In the genomic region with DNA sequence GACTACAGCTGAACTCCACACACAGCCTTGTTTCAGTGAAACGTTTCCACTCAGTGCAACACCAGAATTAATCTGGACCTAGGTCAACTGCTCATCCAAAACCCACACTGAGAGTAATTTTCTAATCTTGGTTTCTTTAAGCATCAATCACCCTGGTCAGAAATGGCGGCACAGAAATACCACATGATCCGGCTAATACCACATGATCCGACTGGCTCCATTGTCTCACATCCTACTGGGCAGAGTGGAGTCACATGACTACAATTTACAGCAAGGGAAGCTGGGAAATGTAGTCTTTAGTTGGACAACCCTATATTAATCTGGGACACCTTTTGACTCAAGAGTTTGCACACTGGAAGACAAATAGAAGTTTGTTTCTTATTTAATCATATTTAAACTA, we compare ENCODE assay signal across 17 mouse cellular contexts.
DNase-seq lines count a peak whose midpoint lies in the region; ATAC-seq and TF ChIP-seq lines count a peak whose summit lies in the region.
"Had no signal": no experiment of that assay in that cellular context is flagged by ENCODE, and none has a peak within 500 bp of the region (broad histone marks: within the 10 kb centered on the region; RNA-seq: fewer than 3 reads in every experiment).

No protein-coding gene starts in this region.

- no peak overlapping the region for H3K4me2 ChIP-seq in forebrain, embryonic 14.5 days (ENCODE audit: low read length)
- H3K4me2 ChIP-seq in midbrain, embryonic 13.5 days (replicated peaks), result no peak overlapping the region
- H3K4me2 ChIP-seq in liver, postnatal 0 days (ENCODE audit: low read depth, low read length), result no peak overlapping the region
- H3K4me2 ChIP-seq: kidney, embryonic 15.5 days; liver, embryonic 12.5 days had no signal

- no peak overlapping the region for H3K4me3 ChIP-seq in C2C12 (ENCODE audit: insufficient read depth, poor library complexity, severe bottlenecking)
- no peak overlapping the region for H3K4me3 ChIP-seq in forebrain, embryonic 14.5 days (ENCODE audit: low read depth, low read length)
- no peak overlapping the region for H3K4me3 ChIP-seq in midbrain, embryonic 13.5 days (replicated peaks)
- no peak overlapping the region for H3K4me3 ChIP-seq in liver, postnatal 0 days (ENCODE audit: low read depth, low read length)
- H3K4me3 ChIP-seq: kidney, embryonic 15.5 days; left cerebral cortex, adult 2 months; liver, embryonic 12.5 days had no signal

- H3K79me3 ChIP-seq in C2C12 (ENCODE audit: low read depth), result no peaks in the 10 kb centered on the region

- no peak for TF ChIP-seq CTCF in C2C12 (IDR thresholded peaks at IDR 0.05; ENCODE audit: control insufficient read depth, insufficient read depth, insufficient read length)
- TF ChIP-seq CTCF in liver, postnatal 0 days (IDR thresholded peaks at IDR 0.05; ENCODE audit: low read depth), result no peak

- WGBS in forebrain, embryonic 14.5 days, result 77% methylated on average over 4 of the region's 4 CpGs
- WGBS in midbrain, embryonic 13.5 days, result 71% methylated on average over 4 of the region's 4 CpGs
- 83% methylated on average over 4 of the region's 4 CpGs for WGBS in liver, postnatal 0 days (ENCODE audit: insufficient replicate concordance)

- TF ChIP-seq EP300 in liver, postnatal 0 days (IDR thresholded peaks at IDR 0.05; ENCODE audit: low read depth), result no peak

- H3K27me3 ChIP-seq in C2C12 (ENCODE audit: control insufficient read depth, insufficient read depth, insufficient read length), result no peaks in the 10 kb centered on the region
- H3K27me3 ChIP-seq in forebrain, embryonic 14.5 days (replicated peaks; ENCODE audit: control insufficient read depth, insufficient read depth, low read length), result no peaks in the 10 kb centered on the region
- no peaks in the 10 kb centered on the region for H3K27me3 ChIP-seq in midbrain, embryonic 13.5 days
- no peaks in the 10 kb centered on the region for H3K27me3 ChIP-seq in liver, postnatal 0 days (ENCODE audit: insufficient read depth, low read length)
- H3K27me3 ChIP-seq: liver, embryonic 12.5 days had no signal

- H3K4me1 ChIP-seq in forebrain, embryonic 14.5 days (ENCODE audit: control insufficient read depth, insufficient read depth, low read length), result no peaks in the 10 kb centered on the region; the same call in 1 of the 2 replicates
- H3K4me1 ChIP-seq in midbrain, embryonic 13.5 days (replicated peaks), result no peaks in the 10 kb centered on the region
- no peaks in the 10 kb centered on the region for H3K4me1 ChIP-seq in liver, postnatal 0 days (ENCODE audit: insufficient read depth)
- H3K4me1 ChIP-seq: kidney, embryonic 15.5 days; liver, embryonic 12.5 days had no signal

- no peak overlapping the region for H3K27ac ChIP-seq in forebrain, embryonic 14.5 days (ENCODE audit: low read depth, low read length)
- H3K27ac ChIP-seq in midbrain, embryonic 13.5 days, result no peak overlapping the region
- H3K27ac ChIP-seq in liver, postnatal 0 days (ENCODE audit: low read depth), result no peak overlapping the region
- H3K27ac ChIP-seq: kidney, embryonic 15.5 days; left cerebral cortex, adult 2 months; liver, embryonic 12.5 days had no signal

- no peak overlapping the region for H3K9ac ChIP-seq in forebrain, embryonic 14.5 days (ENCODE audit: low read length)
- H3K9ac ChIP-seq in midbrain, embryonic 13.5 days (replicated peaks), result no peak overlapping the region
- no peak overlapping the region for H3K9ac ChIP-seq in liver, postnatal 0 days (replicated peaks)
- H3K9ac ChIP-seq: kidney, embryonic 15.5 days; liver, embryonic 12.5 days had no signal

- no peaks in the 10 kb centered on the region for H3K36me3 ChIP-seq in C2C12 (ENCODE audit: control insufficient read depth, insufficient read depth)
- no peaks in the 10 kb centered on the region for H3K36me3 ChIP-seq in forebrain, embryonic 14.5 days (ENCODE audit: control insufficient read depth, insufficient read depth, low read length)
- H3K36me3 ChIP-seq in midbrain, embryonic 13.5 days, result no peaks in the 10 kb centered on the region
- H3K36me3 ChIP-seq in liver, postnatal 0 days (replicated peaks; ENCODE audit: insufficient read depth, low read length), result no peaks in the 10 kb centered on the region
- H3K36me3 ChIP-seq: kidney, embryonic 15.5 days; liver, embryonic 12.5 days had no signal

- no peaks in the 10 kb centered on the region for H3K9me3 ChIP-seq in forebrain, embryonic 14.5 days (replicated peaks; ENCODE audit: control insufficient read depth, low read length)
- H3K9me3 ChIP-seq in midbrain, embryonic 13.5 days, result no peaks in the 10 kb centered on the region
- no peaks in the 10 kb centered on the region for H3K9me3 ChIP-seq in liver, postnatal 0 days (ENCODE audit: low read length)
- H3K9me3 ChIP-seq: kidney, embryonic 15.5 days; liver, embryonic 12.5 days had no signal

- no peaks in the 10 kb centered on the region for H3K79me2 ChIP-seq in C2C12 (ENCODE audit: control insufficient read depth, insufficient read depth)

- no peak overlapping the region for H3ac ChIP-seq in C2C12 (ENCODE audit: control insufficient read depth, insufficient read length, low read depth)

- DNase-seq in embryo, embryonic 10 days (ENCODE audit: low spot score), result peak; percentile 60
- DNase-seq in embryo, embryonic 9.5 days (ENCODE audit: extremely low spot score), result no peak
- peak; percentile 71 for DNase-seq in forebrain, embryonic 14.5 days (ENCODE audit: low spot score)
- DNase-seq in liver, postnatal 0 days, result no peak
- DNase-seq in right cerebral cortex, postnatal 10 days (ENCODE audit: low spot score in 2 of 2), result no peak
- no peak for DNase-seq in B cell, adult 2 months
- DNase-seq: adrenal gland, adult 2 months; cerebellum, postnatal 14 days; gastrocnemius, postnatal 36 days; heart, postnatal 10 days; lung, postnatal 4 days; right cerebral cortex, postnatal 4 days had no signal

- ATAC-seq in forebrain, embryonic 14.5 days, result peak; percentile 66; the same call in 1 of the 2 replicates
- ATAC-seq in midbrain, embryonic 13.5 days, result 0 out of 2 replicates have a peak, but pooled peaks have one; percentile 55
- no peak for ATAC-seq in liver, postnatal 0 days
- ATAC-seq: liver, embryonic 12.5 days had no signal

TF ChIP-seq in C2C12, 6 proteins besides CTCF, POLR2A, EP300 and RAD21:
- TF ChIP-seq MAX (IDR thresholded peaks at IDR 0.05), result no peak
- TF ChIP-seq USF1 (IDR thresholded peaks at IDR 0.05; ENCODE audit: low read depth), result peak; percentile 67
- no peak for TF ChIP-seq CEBPB (IDR thresholded peaks at IDR 0.05; ENCODE audit: low read depth)
TF ChIP-seq in C2C12: peak in this region for 1.

Comparison
In these comparisons a context has a peak if more than half of its experiments do, and no peak if none do; other contexts are left out.
1. DNase-seq: peak in embryo, embryonic 10 days (single experiment) and forebrain, embryonic 14.5 days (single experiment); none in embryo, embryonic 9.5 days (single experiment), liver, postnatal 0 days (single experiment), right cerebral cortex, postnatal 10 days (0 of 2) and B cell, adult 2 months (0 of 2).